Mouse (Mus musculus) CH12.LX (cell line): ENCODE results near the gene BC030867.

Experiments
- BHLHE40 ChIP-seq: IDR thresholded peaks from 2 replicates; pipeline ENCODE4 v1.6.1; 2011; ENCODE audit warnings: mild to moderate bottlenecking, low read depth, low read length, improper control_type of control experiment
- CHD2 ChIP-seq: IDR thresholded peaks from 2 replicates; pipeline ENCODE4 v1.6.1; 2011; ENCODE audit warnings: low read length, improper control_type of control experiment
- CTCF ChIP-seq, 2 experiments: IDR thresholded peaks in 1 of 2; conservative IDR thresholded peaks in 1 of 2; 2 replicates each; pipeline ENCODE4 v1.5.1; 2011 to 2012; ENCODE audit warnings: low read depth in 2 of 2, low read length in 2 of 2, improper control_type of control experiment in 1 of 2, inconsistent platforms in 1 of 2, mild to moderate bottlenecking in 1 of 2, moderate library complexity in 1 of 2
- GABPA ChIP-seq: IDR thresholded peaks from 2 replicates; pipeline ENCODE4 v1.6.1; 2012; ENCODE audit warnings: low read depth, low read length, improper control_type of control experiment, inconsistent platforms; ENCODE audit not compliant: insufficient replicate concordance
- KAT2A ChIP-seq: IDR thresholded peaks from 2 replicates; pipeline ENCODE4 v1.6.1; 2012; ENCODE audit warnings: low read length, improper control_type of control experiment, inconsistent platforms; ENCODE audit not compliant: insufficient replicate concordance
- POLR2A ChIP-seq: IDR thresholded peaks from 2 replicates; pipeline ENCODE4 v1.6.1; 2011; ENCODE audit warnings: low read depth, mild to moderate bottlenecking, improper control_type of control experiment, low read length
- POLR2AphosphoS2 ChIP-seq: IDR thresholded peaks from 2 replicates; pipeline ENCODE4 v1.6.1; 2011; ENCODE audit warnings: low read depth, low read length, improper control_type of control experiment
- ZC3H11A ChIP-seq: IDR thresholded peaks from 2 replicates; pipeline ENCODE4 v1.6.1; 2012; ENCODE audit warnings: low read depth, mild to moderate bottlenecking, inconsistent platforms, low read length, improper control_type of control experiment

GRCm38 (mm10) chr11:102276411-102276915, 27.8 kb downstream of the BC030867 start:
- TF ChIP-seq CTCF (conservative IDR thresholded peaks at IDR 0.05 in 1 of 2, IDR thresholded peaks at IDR 0.05 in 1 of 2; ENCODE audit: low read depth in 2 of 2, low read length in 2 of 2) (no peak), GABPA (no peak), ZC3H11A (no peak), BHLHE40 (no peak), CHD2 (no peak), KAT2A (no peak), POLR2AphosphoS2 (no peak), POLR2A (no peak)
